In the genomic region with DNA sequence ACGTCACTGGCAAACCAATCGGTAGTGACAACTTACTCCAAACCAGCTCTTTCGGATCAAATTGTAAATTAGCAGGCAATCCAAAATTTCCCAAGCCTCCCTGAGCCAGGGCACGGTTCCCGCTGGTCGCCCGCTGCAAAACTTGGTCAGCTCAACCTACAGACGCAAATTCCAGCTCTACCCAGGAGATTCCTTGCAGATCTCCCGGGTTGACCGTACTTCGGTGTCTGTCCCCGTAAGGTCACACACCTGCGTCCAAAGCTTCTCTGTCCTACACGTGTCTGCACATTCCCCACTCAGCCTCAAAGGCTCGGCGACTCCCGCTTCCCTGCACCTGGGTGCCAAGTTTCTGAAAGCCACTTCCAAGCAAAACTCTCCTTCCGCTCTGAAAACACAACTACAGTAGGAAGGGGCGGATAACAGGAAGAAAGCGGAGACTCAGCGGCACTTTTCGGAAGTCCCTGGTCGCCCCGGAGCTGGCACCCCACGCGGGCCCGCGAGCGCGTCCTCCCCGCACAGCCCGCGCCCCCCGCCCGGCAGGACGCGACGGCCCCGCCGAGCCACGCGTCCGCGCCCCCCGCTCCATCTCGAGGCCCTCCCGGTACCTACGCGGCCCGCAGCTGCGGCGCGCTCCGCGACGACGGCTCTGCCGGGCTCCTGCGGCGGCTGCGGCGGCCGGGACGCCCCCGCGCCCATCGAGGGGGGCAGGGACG, we compare ENCODE assay signal across 7 mouse cellular contexts. TPM values are rescaled to one million over a fixed set of nuclear protein-coding genes. Genes with fewer than 3 reads are reported as not detected.
DNase-seq lines count a peak whose midpoint lies in the region.

No protein-coding gene starts in this region.

- intact Hi-C loops in gastrocnemius, postnatal 14 days (cut with DNase I; ENCODE audit: low total_unique reads), result no loop called here
- intact Hi-C loops in left cerebral cortex, postnatal 4 days (cut with DNase I), result loop anchor here (2.0 kb wide), 1 partner anchor 131 kb away; a partner anchor contains a TSS

- DNase-seq in WW6 (ENCODE audit: low read depth, low spot score), result peak; percentile 16
- DNase-seq in cerebellum, postnatal 14 days, result peak; percentile 50 to 70
- DNase-seq in gastrocnemius, postnatal 14 days, result peak; percentile 26
- peak; percentile 78 for DNase-seq in induced T-regulatory cell, adult 2 months (ENCODE audit: low read depth)
- peak; percentile 39 for DNase-seq in left cerebral cortex, postnatal 4 days
- DNase-seq in mesoderm, embryonic 11.5 days (ENCODE audit: low read depth, low spot score), result peak; percentile 47
- DNase-seq in skeletal muscle tissue, adult 2 months (ENCODE audit: low read depth, low spot score), result peak; percentile 21

RNA-seq across cellular contexts. Expression of a gene that starts 0.7 kb away (rescaled TPM):
- 10 to 100 TPM; 12.7 to 15.7 TPM for total RNA-seq in gastrocnemius, postnatal 14 days (2021)
- 10 to 100 TPM; 33.9 to 35.4 TPM for total RNA-seq in left cerebral cortex, postnatal 4 days (2021)

Comparison
In these comparisons a context has a peak if more than half of its experiments do, and no peak if none do; other contexts are left out.
1. Peak in every context shown above with its lines: DNase-seq.
2. DNase-seq: peak in every context shown above with its lines; median percentile 78 in induced T-regulatory cell, adult 2 months; 60 in cerebellum, postnatal 14 days; 47 in mesoderm, embryonic 11.5 days; 39 in left cerebral cortex, postnatal 4 days; 26 in gastrocnemius, postnatal 14 days; 21 in skeletal muscle tissue, adult 2 months; 16 in WW6.